ENCODE assay signal across 17 mouse cellular contexts in genomic region chr9:35059881-35060280, GRCm38 (mm10). TPM values are rescaled to one million over a fixed set of nuclear protein-coding genes. Genes with fewer than 3 reads are reported as not detected.
DNase-seq lines count a peak whose midpoint lies in the region; ATAC-seq and TF ChIP-seq lines count a peak whose summit lies in the region.
"Had no signal": no experiment of that assay in that cellular context is flagged by ENCODE, and none has a peak within 500 bp of the region (broad histone marks: within the 10 kb centered on the region; RNA-seq: fewer than 3 reads in every experiment).

No protein-coding gene starts in this region.

- no peaks in the 10 kb centered on the region for H3K36me3 ChIP-seq in heart, embryonic 10.5 days
- 0 out of 2 replicates have a peak, but pooled peaks cover 5% of the 10 kb centered on the region for H3K36me3 ChIP-seq in heart, embryonic 12.5 days
- no peaks in the 10 kb centered on the region for H3K36me3 ChIP-seq in lung, postnatal 0 days (ENCODE audit: insufficient read depth, low read length)
- H3K36me3 ChIP-seq: midbrain, embryonic 15.5 days; neural tube, embryonic 12.5 days had no signal

- no peak overlapping the region for H3K4me3 ChIP-seq in heart, embryonic 10.5 days
- H3K4me3 ChIP-seq in heart, embryonic 12.5 days = no peak overlapping the region
- H3K4me3 ChIP-seq in lung, postnatal 0 days (ENCODE audit: low read depth, low read length) = no peak overlapping the region
- H3K4me3 ChIP-seq: embryonic facial prominence, embryonic 10.5 days; liver, embryonic 12.5 days; midbrain, embryonic 15.5 days; neural tube, embryonic 12.5 days had no signal

- H3K27me3 ChIP-seq in heart, embryonic 10.5 days (ENCODE audit: insufficient read depth, poor library complexity, severe bottlenecking) = peaks cover 21% of the 10 kb centered on the region; the same call in 1 of the 2 replicates
- H3K27me3 ChIP-seq in heart, embryonic 12.5 days (replicated peaks) = 0 out of 2 replicates have a peak, but pooled peaks cover 6% of the 10 kb centered on the region
- H3K27me3 ChIP-seq in lung, postnatal 0 days (replicated peaks; ENCODE audit: insufficient read depth, low read length) = no peaks in the 10 kb centered on the region
- H3K27me3 ChIP-seq: CH12.LX; liver, embryonic 12.5 days; midbrain, embryonic 15.5 days; neural tube, embryonic 12.5 days had no signal

- peak; percentile 14; the same call in 1 of the 2 replicates for TF ChIP-seq CTCF in lung, postnatal 0 days (IDR thresholded peaks at IDR 0.05)

- TF ChIP-seq EP300 in lung, postnatal 0 days (IDR thresholded peaks at IDR 0.05) = no peak

- no peak for ATAC-seq in heart, embryonic 12.5 days (ENCODE audit: insufficient number of reproducible peaks, low FRiP score)
- no peak for ATAC-seq in lung, postnatal 0 days
- peak; percentile 33 for ATAC-seq in common myeloid progenitor, adult 5-6 weeks (replicated peaks; ENCODE audit: low read depth, poor library complexity, severe bottlenecking)
- ATAC-seq in monocyte, adult 5-6 weeks (replicated peaks; ENCODE audit: insufficient number of reproducible peaks, low FRiP score, low TSS enrichment, poor library complexity, severe bottlenecking) = peak; percentile 58
- ATAC-seq in frontal cortex, adult (ENCODE audit: low TSS enrichment) = no peak
- ATAC-seq: liver, embryonic 12.5 days; midbrain, embryonic 15.5 days had no signal

- WGBS in heart, embryonic 10.5 days = 83% methylated on average over 5 of the region's 5 CpGs
- WGBS in heart, embryonic 12.5 days = 86% methylated on average over 5 of the region's 5 CpGs
- 79% methylated on average over 5 of the region's 5 CpGs for WGBS in lung, postnatal 0 days

- H3K4me2 ChIP-seq in heart, embryonic 12.5 days = no peak overlapping the region
- H3K4me2 ChIP-seq in lung, postnatal 0 days (replicated peaks; ENCODE audit: low read depth, low read length) = no peak overlapping the region
- H3K4me2 ChIP-seq: liver, embryonic 12.5 days; midbrain, embryonic 15.5 days; neural tube, embryonic 12.5 days had no signal

- H3K4me1 ChIP-seq in heart, embryonic 10.5 days = 0 out of 2 replicates have a peak, but pooled peaks cover 4% of the 10 kb centered on the region
- H3K4me1 ChIP-seq in heart, embryonic 12.5 days (replicated peaks) = peaks cover 9% of the 10 kb centered on the region
- H3K4me1 ChIP-seq in lung, postnatal 0 days (ENCODE audit: insufficient read depth, low read depth, low read length) = no peaks in the 10 kb centered on the region; the same call in 1 of the 2 replicates
- H3K4me1 ChIP-seq: embryonic facial prominence, embryonic 10.5 days; midbrain, embryonic 15.5 days; neural tube, embryonic 12.5 days had no signal

- H3K9me3 ChIP-seq in heart, embryonic 10.5 days = no peaks in the 10 kb centered on the region
- H3K9me3 ChIP-seq in heart, embryonic 12.5 days (replicated peaks) = no peaks in the 10 kb centered on the region
- H3K9me3 ChIP-seq in lung, postnatal 0 days (ENCODE audit: low read length) = no peaks in the 10 kb centered on the region
- H3K9me3 ChIP-seq: embryonic facial prominence, embryonic 10.5 days; liver, embryonic 12.5 days; midbrain, embryonic 15.5 days; neural tube, embryonic 12.5 days had no signal

- no peak overlapping the region for H3K9ac ChIP-seq in heart, embryonic 12.5 days
- no peak overlapping the region for H3K9ac ChIP-seq in lung, postnatal 0 days (replicated peaks; ENCODE audit: low read depth)
- H3K9ac ChIP-seq: liver, embryonic 12.5 days; midbrain, embryonic 15.5 days; neural tube, embryonic 12.5 days had no signal

- DNase-seq in heart, embryonic 10.5 days (ENCODE audit: low spot score) = peak; percentile 45
- no peak for DNase-seq in lung, postnatal 0 days (ENCODE audit: low spot score)
- DNase-seq in lung, postnatal 25 days (ENCODE audit: low spot score) = no peak
- DNase-seq: cerebellum, adult 9-10 months; kidney, adult 2 months; spleen, adult 18-20 months; thymus, postnatal 14 days had no signal

- H3K27ac ChIP-seq in heart, embryonic 10.5 days = no peak overlapping the region
- H3K27ac ChIP-seq in heart, embryonic 12.5 days (ENCODE audit: poor library complexity, severe bottlenecking) = no peak overlapping the region
- no peak overlapping the region for H3K27ac ChIP-seq in lung, postnatal 0 days (ENCODE audit: low read length)
- H3K27ac ChIP-seq: embryonic facial prominence, embryonic 10.5 days; liver, embryonic 12.5 days; macrophage; midbrain, embryonic 15.5 days; neural tube, embryonic 12.5 days had no signal

RNA-seq across cellular contexts. Expression of gene St3gal4, which starts 59.2 kb away (rescaled TPM):
- polyA plus RNA-seq in heart, embryonic 10.5 days (2016; fragmentation: Nextera tagmentation; extraction: Ambion mirVana) = 16.0 and 18.4 TPM in 2 replicates
- 20.8 and 20.9 TPM in 2 replicates for polyA plus RNA-seq in heart, embryonic 12.5 days (2016; fragmentation: Nextera tagmentation; extraction: Ambion mirVana)
- polyA plus RNA-seq in lung, postnatal 0 days (2015; fragmentation: Nextera tagmentation; extraction: Ambion mirVana) = 50.0 and 55.7 TPM in 2 replicates
- 25.2 and 26.5 TPM in 2 replicates for total RNA-seq in common myeloid progenitor, adult 5-6 weeks (2017)
- 110 to 141 TPM (median 113 TPM) in 3 replicates for total RNA-seq in monocyte, adult 5-6 weeks (2017)

Comparison
In these comparisons a context has a peak if more than half of its experiments do, and no peak if none do; other contexts are left out.
1. ATAC-seq: peak in common myeloid progenitor, adult 5-6 weeks (single experiment) and monocyte, adult 5-6 weeks (single experiment); none in heart, embryonic 12.5 days (single experiment), lung, postnatal 0 days (single experiment) and frontal cortex, adult (single experiment).